Mouse (Mus musculus) C2C12 (cell line): ENCODE measurements around the gene Sirt1. TPM values are rescaled to one million over a fixed set of nuclear protein-coding genes. Genes with fewer than 3 reads are reported as not detected.
"Not testable (repeated sequence)": the region's sequence is repeated elsewhere in the genome, so short reads cannot be mapped to it uniquely, and the experiment has no call there.

Experiments
- H3K27me3 ChIP-seq: one replicate; pipeline ENCODE4 v1.6.1; 2011; ENCODE audit not compliant: control insufficient read depth, insufficient read depth, insufficient read length
- H3K36me3 ChIP-seq: one replicate; pipeline ENCODE4 v1.6.1; 2011; ENCODE audit not compliant: control insufficient read depth, insufficient read depth
- H3K4me3 ChIP-seq: one replicate; pipeline ENCODE4 v1.5.1; 2011; ENCODE audit warnings: mild to moderate bottlenecking, control low read depth; ENCODE audit not compliant: poor library complexity, insufficient read depth, severe bottlenecking
- H3K79me2 ChIP-seq: one replicate; pipeline ENCODE4 v1.6.1; 2011; ENCODE audit not compliant: control insufficient read depth, insufficient read depth
- H3K79me3 ChIP-seq: one replicate; pipeline ENCODE4 v1.6.1; 2011; ENCODE audit warnings: low read depth, control low read depth
- H3ac ChIP-seq: one replicate; pipeline ENCODE3; 2011; ENCODE audit warnings: low read depth; ENCODE audit not compliant: control insufficient read depth, insufficient read length
- CEBPB ChIP-seq: IDR thresholded peaks from one replicate; pipeline ENCODE4 v1.6.1; 2011; ENCODE audit warnings: low read depth, mild to moderate bottlenecking, control low read depth, moderate library complexity
- CTCF ChIP-seq: IDR thresholded peaks from one replicate; pipeline ENCODE4 v1.5.1; 2011; ENCODE audit not compliant: control insufficient read depth, insufficient read depth, insufficient read length
- FOSL1 ChIP-seq: IDR thresholded peaks from one replicate; pipeline ENCODE4 v1.8.0; 2011; ENCODE audit warnings: mild to moderate bottlenecking, low read length; ENCODE audit not compliant: poor library complexity, insufficient read depth, severe bottlenecking
- MAX ChIP-seq: IDR thresholded peaks from one replicate; pipeline ENCODE4 v1.6.1; 2011; ENCODE audit warnings: mild to moderate bottlenecking, control low read depth
- MYOD1 ChIP-seq: IDR thresholded peaks from one replicate; pipeline ENCODE4 v1.6.1; 2011; ENCODE audit warnings: low read depth; ENCODE audit not compliant: control insufficient read depth, insufficient read length
- MYOG ChIP-seq: IDR thresholded peaks from one replicate; pipeline ENCODE4 v1.6.1; 2011; ENCODE audit not compliant: control insufficient read depth, insufficient read length; ENCODE audit errors: extremely low read depth
- USF1 ChIP-seq: IDR thresholded peaks from one replicate; pipeline ENCODE4 v1.6.1; 2011; ENCODE audit warnings: low read depth, mild to moderate bottlenecking, control low read depth, moderate library complexity
- polyA plus RNA-seq: library from polyadenylated mRNA; unstranded; fragments of >200 nt; fragmentation: generic; extraction: Trizol; gene quantifications from one replicate; pipeline ENCODE4 v1.2.1, GENCODE M21; 2012; ENCODE audit warnings: missing spikeins

Sirt1 gene
- polyA plus RNA-seq, 1 experiment, result 4.2 TPM

- TF ChIP-seq CEBPB, result no peak
- Histone ChIP-seq H3K79me2 (no peaks in the 10 kb centered on the region), H3K27me3 (no peaks in the 10 kb centered on the region), H3K79me3 (no peaks in the 10 kb centered on the region), H3K36me3 (no peaks in the 10 kb centered on the region), H3K4me3 (no peak overlapping the region), H3ac (no peak overlapping the region)
Observed at GRCm38 (mm10) chr10:63402731-63403504, 21.4 kb upstream of the Sirt1 start.

GRCm38 (mm10) chr10:63396963-63397362 is 15.5 kb upstream of the Sirt1 start:
- TF ChIP-seq FOSL1 (no peak), MYOD1 (no peak), MYOG (no peak), MAX (no peak), USF1 (no peak), CEBPB (no peak), CTCF (no peak)
- no peaks in the 10 kb centered on the region for H3K79me2 ChIP-seq
- H3K36me3 ChIP-seq, result no peaks in the 10 kb centered on the region
- H3K79me3 ChIP-seq, result no peaks in the 10 kb centered on the region
- H3ac ChIP-seq, result no peak overlapping the region
- H3K27me3 ChIP-seq, result no peaks in the 10 kb centered on the region
- no peak overlapping the region for H3K4me3 ChIP-seq

GRCm38 (mm10) chr10:63388948-63389347 is 7.4 kb upstream of the Sirt1 start:
- no peaks in the 10 kb centered on the region for H3K36me3 ChIP-seq
- no peak overlapping the region for H3ac ChIP-seq
- TF ChIP-seq MYOD1 (no peak), USF1 (no peak)
- H3K4me3 ChIP-seq, result no peak overlapping the region
- H3K79me3 ChIP-seq, result no peaks in the 10 kb centered on the region
- no peaks in the 10 kb centered on the region for H3K27me3 ChIP-seq
- H3K79me2 ChIP-seq, result no peaks in the 10 kb centered on the region

- no peak overlapping the region for H3K4me3 ChIP-seq
- no peaks in the 10 kb centered on the region for H3K27me3 ChIP-seq
- H3K36me3 ChIP-seq, result no peaks in the 10 kb centered on the region
- H3K79me3 ChIP-seq, result no peaks in the 10 kb centered on the region
- no peak overlapping the region for H3ac ChIP-seq
- no peaks in the 10 kb centered on the region for H3K79me2 ChIP-seq
- TF ChIP-seq FOSL1 (no peak), MYOD1 (no peak)
Observed at GRCm38 (mm10) chr10:63386991-63387390, 5.5 kb upstream of the Sirt1 start.

- H3K79me3 ChIP-seq, result no peaks in the 10 kb centered on the region
- no peaks in the 10 kb centered on the region for H3K36me3 ChIP-seq
- H3K4me3 ChIP-seq, result no peak overlapping the region
- TF ChIP-seq MYOD1, result no peak
- no peak for TF ChIP-seq CTCF
- no peak for TF ChIP-seq FOSL1
- no peak for TF ChIP-seq MYOG
- TF ChIP-seq CEBPB, result no peak
- TF ChIP-seq USF1, result no peak
- no peak for TF ChIP-seq MAX
- H3ac ChIP-seq, result peak overlapping the region; percentile 62
- no peaks in the 10 kb centered on the region for H3K79me2 ChIP-seq
- no peaks in the 10 kb centered on the region for H3K27me3 ChIP-seq
Observed at GRCm38 (mm10) chr10:63386444-63386843, 4.9 kb upstream of the Sirt1 start.

- H3K4me3 ChIP-seq, H3K27me3 ChIP-seq, H3K79me3 ChIP-seq, H3K36me3 ChIP-seq, H3K79me2 ChIP-seq, H3ac ChIP-seq: not testable (repeated sequence)
Observed at GRCm38 (mm10) chr10:63385897-63386296, 4.4 kb upstream of the Sirt1 start.
